Mouse (Mus musculus) kidney, adult 18-20 months (tissue): ENCODE data around the gene Eif2ak3.

Experiments
- DNase-seq: peaks from one replicate; pipeline ENCODE4 v3.0.0; 2021

The Eif2ak3 gene

DNA sequence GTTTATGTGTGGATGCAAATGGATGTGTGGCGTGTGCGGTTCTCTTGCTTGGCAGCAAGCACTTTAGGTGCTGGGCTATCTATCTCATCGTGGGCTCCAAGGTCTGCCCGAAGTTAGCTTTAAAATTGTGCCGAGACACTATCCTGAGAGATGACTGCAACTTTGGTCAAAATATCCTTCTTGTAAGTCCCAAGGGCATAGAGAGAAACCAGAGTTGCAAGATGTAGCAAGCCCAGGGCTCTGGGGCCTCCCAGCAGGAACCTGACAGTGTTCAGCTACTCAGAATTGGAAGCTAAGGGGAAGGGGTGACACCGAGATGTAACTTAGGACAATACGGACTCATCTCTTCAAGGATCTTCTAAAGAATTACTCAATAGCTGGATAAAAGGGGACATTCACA is 65.3 kb downstream of the Eif2ak3 start:
- DNase-seq, result no peak

- no peak for DNase-seq
Observed at GRCm38 (mm10) chr6:70910285-70910684, 66.0 kb downstream of the Eif2ak3 start.

- no peak for DNase-seq
Observed at GRCm38 (mm10) chr6:70911668-70912395, 67.5 kb downstream of the Eif2ak3 start.

DNA sequence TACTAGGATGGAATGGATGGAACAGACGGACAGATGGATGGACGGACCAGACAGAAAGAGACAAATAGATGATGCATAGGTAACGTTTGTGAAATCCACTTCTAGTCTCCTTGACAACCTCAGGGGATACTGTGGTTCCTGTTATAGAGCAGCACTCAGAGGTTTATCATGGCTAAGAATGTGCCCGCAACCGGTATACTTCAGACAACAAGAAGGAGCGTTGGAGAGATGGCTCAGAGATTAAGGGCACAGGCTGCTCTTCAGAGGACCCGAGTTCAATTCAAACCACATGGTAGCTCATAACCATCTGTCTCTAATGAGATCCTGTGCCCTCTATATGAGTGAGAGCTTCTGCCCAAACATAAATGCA is 68.1 kb downstream of the Eif2ak3 start:
- DNase-seq, result no peak

DNA sequence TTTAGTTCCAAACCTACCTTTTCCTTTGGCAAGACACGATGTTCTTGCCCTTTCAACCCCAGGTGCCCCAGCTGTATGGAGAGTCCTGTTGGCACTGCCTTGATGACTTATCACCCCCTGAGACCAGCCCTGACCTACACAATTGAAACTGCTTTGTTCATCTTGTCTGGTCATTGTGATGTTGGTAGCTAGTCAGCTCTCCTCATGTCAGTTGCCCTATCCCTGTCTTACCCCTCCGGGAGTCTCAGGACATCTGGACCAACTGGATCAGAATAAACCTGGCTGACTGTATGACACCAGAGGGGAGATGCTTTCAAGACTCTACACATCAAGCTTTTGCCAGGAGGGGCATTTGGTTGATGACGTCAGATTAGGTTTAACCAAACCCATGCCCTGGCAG is 74.5 kb downstream of the Eif2ak3 start, which contains the start of gene Tex37:
TSS of gene Tex37 (minus strand) at position 101 of the 400 bp plus-strand sequence.
- DNase-seq, result no peak

- peak; percentile 53 for DNase-seq
Observed at GRCm38 (mm10) chr6:70921274-70922074, 77.2 kb downstream of the Eif2ak3 start.

- no peak for DNase-seq
Observed at GRCm38 (mm10) chr6:70931801-70932200, 87.5 kb downstream of the Eif2ak3 start.

DNA sequence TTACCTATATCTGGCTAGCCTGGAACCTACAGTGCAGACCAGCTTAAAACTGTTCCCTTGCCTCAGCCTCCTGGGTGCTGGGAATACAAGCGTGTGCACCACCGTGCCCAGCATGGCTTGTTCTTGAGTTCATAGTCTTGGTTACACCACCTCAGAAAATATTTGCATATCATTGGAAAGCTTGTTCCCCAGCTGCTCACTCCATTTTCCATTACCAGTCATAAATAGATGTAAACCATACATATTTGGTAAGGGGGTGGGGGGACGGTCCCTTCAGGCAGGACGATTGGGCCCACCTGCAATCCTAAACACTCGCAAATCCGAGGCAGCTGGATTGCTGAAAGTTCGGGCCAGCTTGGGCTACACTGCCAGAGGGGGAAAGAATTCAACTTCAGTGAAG is 109.0 kb downstream of the Eif2ak3 start:
- no peak for DNase-seq

DNA sequence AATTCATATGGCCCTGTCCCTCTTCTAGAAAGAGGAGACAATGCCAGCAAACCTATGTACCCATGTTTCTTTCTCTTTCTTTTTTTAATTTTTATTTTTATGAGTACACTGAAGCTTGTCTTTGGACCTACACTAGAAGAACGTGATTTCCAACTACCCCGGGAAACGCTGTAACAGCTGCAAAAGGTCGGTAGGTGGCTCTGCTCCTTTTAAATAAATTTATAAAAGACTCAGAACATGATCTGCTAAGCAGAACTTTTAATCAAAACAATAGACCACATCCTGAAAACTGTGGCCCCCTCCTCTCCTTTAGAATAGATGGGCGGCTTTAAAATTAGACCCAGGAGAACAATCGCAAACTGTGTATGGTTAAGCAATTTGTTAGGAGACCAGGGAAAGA is 109.7 kb downstream of the Eif2ak3 start:
- peak; percentile 25 for DNase-seq
